Mouse (Mus musculus): ENCODE results near the gene Crybg3. TPM values are rescaled to one million over a fixed set of nuclear protein-coding genes. Genes with fewer than 3 reads are reported as not detected.

The Crybg3 gene
- polyA plus RNA-seq, 1 experiment from 2014 or later: 7.3 TPM

DNA sequence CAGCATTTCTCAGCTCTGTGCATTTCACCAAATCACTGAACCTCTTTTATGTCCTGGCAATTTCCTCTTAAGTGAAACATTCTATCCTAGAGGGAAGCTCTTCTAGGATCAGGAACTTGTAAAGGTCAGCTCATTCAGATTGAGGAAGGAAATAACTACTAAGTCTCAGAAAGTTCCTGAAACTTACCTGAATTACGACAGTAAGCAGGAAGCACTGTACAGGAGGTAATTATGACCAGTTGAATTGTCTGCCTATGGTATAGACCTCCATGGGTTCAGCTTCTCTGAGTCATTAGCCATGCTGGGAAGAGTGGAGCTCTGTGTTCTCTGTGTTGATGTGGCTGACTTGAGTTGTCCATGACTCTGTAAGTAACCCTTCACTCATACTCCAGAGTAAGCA is 10.0 kb upstream of the Crybg3 start:
- Histone ChIP-seq H3K4me3 (ENCODE audit: low read depth, low read length) (no peak overlapping the region), H3K9ac (ENCODE audit: low read length) (no peak overlapping the region), H3K4me1 (ENCODE audit: control insufficient read depth, insufficient read depth, low read length) (no peaks in the 10 kb centered on the region), H3K36me3 (ENCODE audit: control insufficient read depth, insufficient read depth, low read length) (no peaks in the 10 kb centered on the region), H3K9me3 (ENCODE audit: control insufficient read depth, low read length) (no peaks in the 10 kb centered on the region), H3K4me2 (ENCODE audit: low read depth) (no peak overlapping the region), H3K27me3 (ENCODE audit: control insufficient read depth, insufficient read depth, low read length) (no peaks in the 10 kb centered on the region), H3K27ac (ENCODE audit: low read depth, low read length) (no peak overlapping the region)
- WGBS: 97% methylated on average over 1 of the region's 1 CpGs
- no peak for ATAC-seq (ENCODE audit: insufficient read depth, low FRiP score, low TSS enrichment)
- DNase-seq (ENCODE audit: low spot score): no peak

- H3K4me2 ChIP-seq (ENCODE audit: low read depth): peak overlapping the region; percentile 28
- H3K36me3 ChIP-seq (ENCODE audit: control insufficient read depth, insufficient read depth, low read length): no peaks in the 10 kb centered on the region
- 25% methylated on average over 15 of the region's 15 CpGs for WGBS
- no peaks in the 10 kb centered on the region for H3K27me3 ChIP-seq (ENCODE audit: control insufficient read depth, insufficient read depth, low read length)
- ATAC-seq (ENCODE audit: insufficient read depth, low FRiP score, low TSS enrichment) (peak; percentile 61), DNase-seq (ENCODE audit: low spot score) (peak; percentile 57)
- no peaks in the 10 kb centered on the region for H3K4me1 ChIP-seq (ENCODE audit: control insufficient read depth, insufficient read depth, low read length)
- no peak overlapping the region for H3K9ac ChIP-seq (ENCODE audit: low read length)
- no peaks in the 10 kb centered on the region for H3K9me3 ChIP-seq (ENCODE audit: control insufficient read depth, low read length)
- H3K27ac ChIP-seq (ENCODE audit: low read depth, low read length): peak overlapping the region; percentile 42; the same call in 1 of the 2 replicates
- H3K4me3 ChIP-seq (ENCODE audit: low read depth, low read length): no peak overlapping the region
Measured at GRCm38 (mm10) chr16:59604078-59604781, 3.5 kb upstream of the Crybg3 start.

DNA sequence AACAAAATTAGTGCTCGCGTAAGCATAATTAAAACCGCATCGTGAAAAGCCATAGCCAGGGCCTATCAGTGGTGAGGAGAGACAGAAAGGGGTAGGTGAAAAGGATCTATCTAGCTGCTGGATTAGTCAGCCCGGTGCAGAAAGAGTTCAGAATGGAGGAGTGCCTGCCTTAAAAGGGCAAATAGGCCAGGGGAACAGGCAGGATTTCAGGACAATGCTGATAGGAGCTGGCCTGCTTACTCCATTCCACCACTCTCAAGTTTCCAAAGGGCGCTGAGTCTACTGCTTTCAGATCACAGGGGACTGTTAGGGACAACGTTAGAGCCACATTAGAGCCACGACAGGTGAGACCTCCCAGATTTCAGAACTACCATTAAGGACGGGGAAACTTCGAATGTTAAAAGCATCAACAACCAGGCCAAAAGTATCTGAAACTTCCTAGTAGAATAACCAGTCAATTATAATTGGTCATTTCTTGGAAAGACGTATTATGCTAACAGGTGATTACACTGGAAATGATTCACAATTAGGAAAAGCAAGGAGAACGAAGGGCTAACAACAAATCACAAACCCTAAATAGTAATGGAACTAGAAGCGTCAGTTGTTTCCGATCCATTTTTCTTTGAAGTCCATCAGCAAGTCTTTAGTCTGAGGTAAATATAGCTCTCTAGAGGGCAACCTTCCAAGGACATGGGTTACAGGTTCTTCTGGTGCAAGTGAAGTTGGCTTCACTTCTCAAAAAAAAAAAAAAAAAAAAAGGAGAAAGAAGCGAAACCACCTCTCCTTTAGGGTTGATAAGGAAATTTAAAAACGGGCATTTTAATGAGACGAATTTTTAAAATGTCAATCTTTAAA is 1.1 kb downstream of the Crybg3 start:
- Histone ChIP-seq H3K9ac (ENCODE audit: low read length) (peak overlapping the region; percentile 90; the same call in 1 of the 2 replicates), H3K4me3 (ENCODE audit: low read depth, low read length) (peak overlapping the region; percentile 78), H3K36me3 (ENCODE audit: control insufficient read depth, insufficient read depth, low read length) (no peaks in the 10 kb centered on the region), H3K27ac (ENCODE audit: low read depth, low read length) (no peak overlapping the region), H3K4me2 (ENCODE audit: low read depth) (peak overlapping the region; percentile 64), H3K4me1 (ENCODE audit: control insufficient read depth, insufficient read depth, low read length) (no peaks in the 10 kb centered on the region), H3K9me3 (ENCODE audit: control insufficient read depth, low read length) (no peaks in the 10 kb centered on the region), H3K27me3 (ENCODE audit: control insufficient read depth, insufficient read depth, low read length) (no peaks in the 10 kb centered on the region)
- 23% methylated on average over 17 of the region's 17 CpGs for WGBS
- ATAC-seq (ENCODE audit: insufficient read depth, low FRiP score, low TSS enrichment) (no peak), DNase-seq (ENCODE audit: low spot score) (peak; percentile 24)

GRCm38 (mm10) chr16:59598997-59599396 is 1.8 kb downstream of the Crybg3 start:
- Histone ChIP-seq H3K9ac (ENCODE audit: low read length) (no peak overlapping the region), H3K36me3 (ENCODE audit: control insufficient read depth, insufficient read depth, low read length) (no peaks in the 10 kb centered on the region), H3K27ac (ENCODE audit: low read depth, low read length) (no peak overlapping the region), H3K4me1 (ENCODE audit: control insufficient read depth, insufficient read depth, low read length) (no peaks in the 10 kb centered on the region), H3K4me3 (ENCODE audit: low read depth, low read length) (peak overlapping the region; percentile 78; the same call in 1 of the 2 replicates), H3K9me3 (ENCODE audit: control insufficient read depth, low read length) (no peaks in the 10 kb centered on the region), H3K4me2 (ENCODE audit: low read depth) (peak overlapping the region; percentile 64), H3K27me3 (ENCODE audit: control insufficient read depth, insufficient read depth, low read length) (no peaks in the 10 kb centered on the region)
- no peak for ATAC-seq (ENCODE audit: insufficient read depth, low FRiP score, low TSS enrichment)
- 30% methylated on average over 4 of the region's 4 CpGs for WGBS
- no peak for DNase-seq (ENCODE audit: low spot score)

GRCm38 (mm10) chr16:59597256-59597655 is 3.5 kb downstream of the Crybg3 start:
- DNase-seq (ENCODE audit: low spot score): no peak
- no peak overlapping the region for H3K9ac ChIP-seq (ENCODE audit: low read length)
- H3K36me3 ChIP-seq (ENCODE audit: control insufficient read depth, insufficient read depth, low read length): no peaks in the 10 kb centered on the region
- no peaks in the 10 kb centered on the region for H3K9me3 ChIP-seq (ENCODE audit: control insufficient read depth, low read length)
- H3K4me1 ChIP-seq (ENCODE audit: control insufficient read depth, insufficient read depth, low read length): no peaks in the 10 kb centered on the region
- H3K4me2 ChIP-seq (ENCODE audit: low read depth): no peak overlapping the region
- no peaks in the 10 kb centered on the region for H3K27me3 ChIP-seq (ENCODE audit: control insufficient read depth, insufficient read depth, low read length)
- WGBS: 95% methylated on average over 6 of the region's 6 CpGs
- H3K27ac ChIP-seq (ENCODE audit: low read depth, low read length): no peak overlapping the region
- no peak overlapping the region for H3K4me3 ChIP-seq (ENCODE audit: low read depth, low read length)
- no peak for ATAC-seq (ENCODE audit: insufficient read depth, low FRiP score, low TSS enrichment)

DNA sequence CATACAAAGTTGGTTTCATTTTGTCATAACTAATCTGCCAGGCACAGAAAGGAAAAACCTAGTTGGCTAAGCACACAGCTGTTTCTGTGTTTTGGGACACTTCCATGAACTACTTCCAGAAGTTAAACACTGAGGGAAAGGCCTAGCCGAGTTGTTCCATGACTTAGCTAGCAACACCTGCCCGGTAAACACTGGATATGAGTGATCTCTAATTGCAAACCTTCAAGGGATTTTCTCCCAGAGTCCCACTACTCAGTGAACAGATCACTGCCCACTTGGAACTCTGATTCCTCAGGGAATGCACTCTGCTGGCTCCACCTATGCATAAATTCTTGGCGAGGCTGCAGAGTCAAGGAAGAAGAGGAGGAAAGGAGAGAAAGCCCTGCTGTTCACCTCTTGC is 6.1 kb downstream of the Crybg3 start:
- H3K27me3 ChIP-seq (ENCODE audit: control insufficient read depth, insufficient read depth, low read length): no peaks in the 10 kb centered on the region
- DNase-seq (ENCODE audit: low spot score) (no peak), ATAC-seq (ENCODE audit: insufficient read depth, low FRiP score, low TSS enrichment) (no peak)
- H3K4me3 ChIP-seq (ENCODE audit: low read depth, low read length): no peak overlapping the region
- no peak overlapping the region for H3K4me2 ChIP-seq (ENCODE audit: low read depth)
- H3K9ac ChIP-seq (ENCODE audit: low read length): no peak overlapping the region
- no peaks in the 10 kb centered on the region for H3K4me1 ChIP-seq (ENCODE audit: control insufficient read depth, insufficient read depth, low read length)
- H3K36me3 ChIP-seq (ENCODE audit: control insufficient read depth, insufficient read depth, low read length): no peaks in the 10 kb centered on the region
- no peaks in the 10 kb centered on the region for H3K9me3 ChIP-seq (ENCODE audit: control insufficient read depth, low read length)
- no peak overlapping the region for H3K27ac ChIP-seq (ENCODE audit: low read depth, low read length)
- 88% methylated on average over 3 of the region's 3 CpGs for WGBS

DNA sequence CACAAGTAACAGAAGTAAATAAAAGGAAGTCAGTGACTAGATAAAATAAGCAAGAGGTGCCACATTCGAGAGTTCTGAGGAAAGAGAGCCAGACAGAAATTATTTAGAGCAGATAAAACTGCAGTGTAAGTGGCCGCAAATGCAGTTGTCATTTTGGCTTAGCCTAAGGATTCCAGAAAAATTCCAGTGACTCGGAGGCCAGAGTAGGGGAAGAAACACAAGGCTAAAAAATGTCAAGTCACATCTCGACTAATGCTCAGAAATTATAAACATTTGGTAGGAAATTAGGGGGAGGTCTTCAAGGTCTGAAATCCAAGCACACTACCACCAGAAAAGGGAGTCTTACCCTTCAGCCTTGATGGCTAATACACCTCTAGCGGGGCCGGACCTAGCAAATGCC is 10.0 kb downstream of the Crybg3 start:
- no peak overlapping the region for H3K4me2 ChIP-seq (ENCODE audit: low read depth)
- no peaks in the 10 kb centered on the region for H3K4me1 ChIP-seq (ENCODE audit: control insufficient read depth, insufficient read depth, low read length)
- H3K36me3 ChIP-seq (ENCODE audit: control insufficient read depth, insufficient read depth, low read length): no peaks in the 10 kb centered on the region
- no peak overlapping the region for H3K27ac ChIP-seq (ENCODE audit: low read depth, low read length)
- ATAC-seq (ENCODE audit: insufficient read depth, low FRiP score, low TSS enrichment): no peak
- H3K27me3 ChIP-seq (ENCODE audit: control insufficient read depth, insufficient read depth, low read length): no peaks in the 10 kb centered on the region
- no peaks in the 10 kb centered on the region for H3K9me3 ChIP-seq (ENCODE audit: control insufficient read depth, low read length)
- 83% methylated on average over 6 of the region's 6 CpGs for WGBS
- no peak for DNase-seq (ENCODE audit: low spot score)
- no peak overlapping the region for H3K4me3 ChIP-seq (ENCODE audit: low read depth, low read length)
- H3K9ac ChIP-seq (ENCODE audit: low read length): no peak overlapping the region

GRCm38 (mm10) chr16:59588351-59589025 is 12.3 kb downstream of the Crybg3 start:
- no peak overlapping the region for H3K9ac ChIP-seq (ENCODE audit: low read length)
- H3K4me2 ChIP-seq (ENCODE audit: low read depth): no peak overlapping the region
- no peaks in the 10 kb centered on the region for H3K4me1 ChIP-seq (ENCODE audit: control insufficient read depth, insufficient read depth, low read length)
- ATAC-seq (ENCODE audit: insufficient read depth, low FRiP score, low TSS enrichment) (no peak), DNase-seq (ENCODE audit: low spot score) (no peak)
- no peaks in the 10 kb centered on the region for H3K36me3 ChIP-seq (ENCODE audit: control insufficient read depth, insufficient read depth, low read length)
- H3K27ac ChIP-seq (ENCODE audit: low read depth, low read length): no peak overlapping the region
- 75% methylated on average over 13 of the region's 13 CpGs for WGBS
- no peaks in the 10 kb centered on the region for H3K27me3 ChIP-seq (ENCODE audit: control insufficient read depth, insufficient read depth, low read length)
- H3K9me3 ChIP-seq (ENCODE audit: control insufficient read depth, low read length): no peaks in the 10 kb centered on the region
- no peak overlapping the region for H3K4me3 ChIP-seq (ENCODE audit: low read depth, low read length)

Data from neural tube, embryonic 11.5 days (tissue).